Mouse (Mus musculus) limb, embryonic 12.5 days (tissue): ENCODE data around the gene Klhdc7b. TPM values are rescaled to one million over a fixed set of nuclear protein-coding genes. Genes with fewer than 3 reads are reported as not detected.

Source experiments
- polyA plus RNA-seq: library from polyadenylated mRNA; unstranded; fragments of >200 nt; fragmentation: Nextera tagmentation; extraction: Ambion mirVana; gene quantifications from 2 replicates; pipeline ENCODE4 v1.2.1, GENCODE M21; 2016

Gene Klhdc7b
- polyA plus RNA-seq, 1 experiment from 2014 or later: not detected

Other genes with a start within 250 kb of the Klhdc7b start
- gene Mapk12, start 244.2 kb upstream of the Klhdc7b start, polyA plus RNA-seq: 8.9 and 9.3 TPM in 2 replicates
- gene Mapk11, start 235.3 kb upstream of the Klhdc7b start, polyA plus RNA-seq: 13.6 and 14.4 TPM in 2 replicates
- 157 and 170 TPM in 2 replicates for gene Plxnb2, start 204.1 kb upstream of the Klhdc7b start, polyA plus RNA-seq
- 30.1 and 31.2 TPM in 2 replicates for gene Dennd6b, start 188.4 kb upstream of the Klhdc7b start, polyA plus RNA-seq
- 30.5 and 33.3 TPM in 2 replicates for gene Ppp6r2, start 173.4 kb upstream of the Klhdc7b start, polyA plus RNA-seq
- gene Sbf1, start 69.6 kb upstream of the Klhdc7b start, polyA plus RNA-seq: 57.2 and 73.4 TPM in 2 replicates
- 0.16 and 0.17 TPM in 2 replicates for gene Adm2, start 62.2 kb upstream of the Klhdc7b start, polyA plus RNA-seq
- gene Miox, start 50.5 kb upstream of the Klhdc7b start, polyA plus RNA-seq: not detected in 2 replicates
- 43.3 and 47.4 TPM in 2 replicates for gene Lmf2, start 29.3 kb upstream of the Klhdc7b start, polyA plus RNA-seq
- gene Ncaph2, start 29.2 kb upstream of the Klhdc7b start, polyA plus RNA-seq: 175 and 183 TPM in 2 replicates
- 4.2 and 5.3 TPM in 2 replicates for gene Sco2, start 11.1 kb upstream of the Klhdc7b start, polyA plus RNA-seq
- gene Tymp, start 7.9 kb upstream of the Klhdc7b start, polyA plus RNA-seq: 1.5 TPM in 2 replicates
- 0.33 and 0.48 TPM in 2 replicates for gene Odf3b, start 5.6 kb upstream of the Klhdc7b start, polyA plus RNA-seq
- gene Syce3, start 25.6 kb downstream of the Klhdc7b start, polyA plus RNA-seq: not detected in 2 replicates
- 0.25 and 0.74 TPM in 2 replicates for gene Cpt1b, start 40.9 kb downstream of the Klhdc7b start, polyA plus RNA-seq
- 3.6 and 3.8 TPM in 2 replicates for gene C730034F03Rik, start 44.7 kb downstream of the Klhdc7b start, polyA plus RNA-seq
- not detected in 2 replicates for gene Gm44502, start 44.8 kb downstream of the Klhdc7b start, polyA plus RNA-seq
- gene Chkb, start 45.0 kb downstream of the Klhdc7b start, polyA plus RNA-seq: 59.2 and 61.8 TPM in 2 replicates
- gene Mapk8ip2, start 69.0 kb downstream of the Klhdc7b start, polyA plus RNA-seq: 2.0 and 2.1 TPM in 2 replicates
- gene Arsa, start 92.5 kb downstream of the Klhdc7b start, polyA plus RNA-seq: 15.2 and 15.6 TPM in 2 replicates
- gene Shank3, start 114.7 kb downstream of the Klhdc7b start, polyA plus RNA-seq: 2.4 and 3.2 TPM in 2 replicates
- gene Acr, start 183.4 kb downstream of the Klhdc7b start, polyA plus RNA-seq: 0.28 TPM in 1 of 2 replicates, not detected in the other
- 48.9 and 53.0 TPM in 2 replicates for gene Rabl2, start 207.0 kb downstream of the Klhdc7b start, polyA plus RNA-seq